ENCODE assay signal across 7 mouse cellular contexts in the genomic region with DNA sequence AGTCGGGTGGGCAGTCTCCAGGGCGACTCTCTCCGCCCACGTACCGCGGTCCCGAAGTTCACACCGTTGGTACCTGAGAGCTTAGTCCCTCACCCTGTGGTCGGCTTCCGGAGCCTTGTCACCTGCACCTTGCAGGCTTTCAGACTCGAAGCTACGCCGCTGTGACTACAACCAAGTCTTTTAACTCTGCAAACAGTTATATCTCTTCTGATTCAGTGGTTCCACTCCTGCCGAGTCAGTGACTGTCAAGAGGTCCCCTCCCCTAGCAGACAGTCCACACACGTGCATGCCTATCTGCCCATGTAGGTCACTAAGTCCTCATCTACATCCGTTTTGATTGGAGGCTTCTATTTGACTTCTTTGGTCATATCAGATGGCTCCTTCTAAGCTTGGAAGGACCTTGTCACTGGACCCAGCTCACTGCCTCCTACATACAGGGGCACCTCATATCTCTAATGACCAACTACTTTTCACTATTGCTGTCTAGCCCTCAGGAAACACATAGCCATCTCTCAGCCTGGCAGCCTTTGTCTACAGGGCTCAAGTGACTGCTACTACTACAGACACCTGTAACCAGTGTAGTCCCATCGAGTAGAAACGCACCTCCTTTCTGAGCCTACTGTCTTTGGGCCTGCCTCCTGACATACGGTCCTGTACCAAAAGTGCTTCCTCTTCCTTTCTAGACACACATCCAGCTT. TPM values are rescaled to one million over a fixed set of nuclear protein-coding genes. Genes with fewer than 3 reads are reported as not detected.
A peak's percentile ranks its signal among the peaks of the same experiment; 100 is the strongest.
DNase-seq lines count a peak whose midpoint lies in the region; ATAC-seq and TF ChIP-seq lines count a peak whose summit lies in the region.

No protein-coding gene starts in this region.

- WGBS in forebrain, embryonic 15.5 days, result 13% methylated on average over 19 of the region's 19 CpGs
- WGBS in liver, embryonic 15.5 days (ENCODE audit: insufficient replicate concordance), result 7% methylated on average over 19 of the region's 19 CpGs

- peak overlapping the region; percentile 63 for H3K9ac ChIP-seq in forebrain, embryonic 15.5 days (replicated peaks)
- peak overlapping the region; percentile 76 for H3K9ac ChIP-seq in liver, embryonic 15.5 days

- peaks cover 40% of the 10 kb centered on the region for H3K79me2 ChIP-seq in C2C12 (ENCODE audit: control insufficient read depth, insufficient read depth)

- peak overlapping the region; percentile 65 for H3K4me3 ChIP-seq in C2C12 (ENCODE audit: insufficient read depth, poor library complexity, severe bottlenecking)
- H3K4me3 ChIP-seq in forebrain, embryonic 15.5 days, result peak overlapping the region; percentile 63
- H3K4me3 ChIP-seq in liver, embryonic 15.5 days (replicated peaks), result peak overlapping the region; percentile 75

- peak overlapping the region; percentile 80 for H3ac ChIP-seq in C2C12 (ENCODE audit: control insufficient read depth, insufficient read length, low read depth)

- no peaks in the 10 kb centered on the region for H3K9me3 ChIP-seq in forebrain, embryonic 15.5 days
- H3K9me3 ChIP-seq in liver, embryonic 15.5 days (replicated peaks), result no peaks in the 10 kb centered on the region

- no peak for TF ChIP-seq CTCF in C2C12 (IDR thresholded peaks at IDR 0.05; ENCODE audit: control insufficient read depth, insufficient read depth, insufficient read length)

- no peaks in the 10 kb centered on the region for H3K27me3 ChIP-seq in C2C12 (ENCODE audit: control insufficient read depth, insufficient read depth, insufficient read length)
- H3K27me3 ChIP-seq in forebrain, embryonic 15.5 days, result no peaks in the 10 kb centered on the region
- no peaks in the 10 kb centered on the region; the same call in 1 of the 2 replicates for H3K27me3 ChIP-seq in liver, embryonic 15.5 days

- peak; percentile 44 for ATAC-seq in forebrain, embryonic 15.5 days (replicated peaks)
- ATAC-seq in liver, embryonic 15.5 days (ENCODE audit: insufficient read depth), result peak; percentile 23

- peak overlapping the region; percentile 91 for H3K27ac ChIP-seq in forebrain, embryonic 15.5 days (replicated peaks)
- peak overlapping the region; percentile 94 for H3K27ac ChIP-seq in liver, embryonic 15.5 days (replicated peaks)

- H3K4me2 ChIP-seq in forebrain, embryonic 15.5 days (replicated peaks), result peak overlapping the region; percentile 80
- peak overlapping the region; percentile 86 for H3K4me2 ChIP-seq in liver, embryonic 15.5 days

- peaks cover 14% of the 10 kb centered on the region for H3K36me3 ChIP-seq in C2C12 (ENCODE audit: control insufficient read depth, insufficient read depth)
- H3K36me3 ChIP-seq in forebrain, embryonic 15.5 days, result peaks cover 17% of the 10 kb centered on the region
- peaks cover 29% of the 10 kb centered on the region for H3K36me3 ChIP-seq in liver, embryonic 15.5 days (replicated peaks)

- intact Hi-C loops in left cerebral cortex, postnatal 10 days (cut with DNase I), result no loop called here

- peaks cover 31% of the 10 kb centered on the region for H3K79me3 ChIP-seq in C2C12 (ENCODE audit: low read depth)

- peak; percentile 49 for DNase-seq in 416B (ENCODE audit: low read depth)
- DNase-seq in thymus, postnatal 10 days (ENCODE audit: low spot score in 2 of 2), result no peak
- DNase-seq in frontal cortex, postnatal 25 days (ENCODE audit: low spot score in 2 of 2), result no peak
- DNase-seq in left cerebral cortex, postnatal 10 days (ENCODE audit: extremely low spot score in 1 of 2, low spot score in 2 of 2), result no peak

- peaks cover 29% of the 10 kb centered on the region for H3K4me1 ChIP-seq in forebrain, embryonic 15.5 days
- peaks cover 45% of the 10 kb centered on the region for H3K4me1 ChIP-seq in liver, embryonic 15.5 days (replicated peaks)

TF ChIP-seq in C2C12, 6 proteins besides CTCF, POLR2A, EP300 and RAD21:
- TF ChIP-seq MAX (IDR thresholded peaks at IDR 0.05) (no peak), MYOD1 (IDR thresholded peaks at IDR 0.05; ENCODE audit: control insufficient read depth, insufficient read length, low read depth) (no peak), FOSL1 (IDR thresholded peaks at IDR 0.05; ENCODE audit: insufficient read depth, low read length, poor library complexity, severe bottlenecking) (no peak), USF1 (IDR thresholded peaks at IDR 0.05; ENCODE audit: low read depth) (no peak), MYOG (IDR thresholded peaks at IDR 0.05; ENCODE audit: control insufficient read depth, extremely low read depth, insufficient read length) (no peak), CEBPB (IDR thresholded peaks at IDR 0.05; ENCODE audit: low read depth) (no peak)

RNA-seq across cellular contexts. Expression of a gene that starts 0.7 kb away (rescaled TPM):
- 0.11 TPM for polyA plus RNA-seq in C2C12 (2012; fragmentation: generic; extraction: Trizol)
- 0.89 and 1.3 TPM in 2 replicates for polyA plus RNA-seq in forebrain, embryonic 15.5 days (2015; fragmentation: Nextera tagmentation; extraction: Ambion mirVana)
- polyA plus RNA-seq in liver, embryonic 15.5 days (2015; fragmentation: Nextera tagmentation; extraction: Ambion mirVana), result 0.10 and 0.17 TPM in 2 replicates
- 1 to 10 TPM in 1 of 2 experiments, not detected in 1; 1.6 TPM for total RNA-seq in left cerebral cortex, postnatal 10 days (2021)

RNA-seq across cellular contexts. Expression of a gene that starts 0.8 kb away (rescaled TPM):
- polyA plus RNA-seq in C2C12 (2012; fragmentation: generic; extraction: Trizol), result 33.5 TPM
- 26.3 and 27.5 TPM in 2 replicates for polyA plus RNA-seq in forebrain, embryonic 15.5 days (2015; fragmentation: Nextera tagmentation; extraction: Ambion mirVana)
- polyA plus RNA-seq in liver, embryonic 15.5 days (2015; fragmentation: Nextera tagmentation; extraction: Ambion mirVana), result 10.4 and 11.1 TPM in 2 replicates
- total RNA-seq in left cerebral cortex, postnatal 10 days (2021), result 10 to 100 TPM; 59.8 to 68.6 TPM

RNA-seq across cellular contexts. Expression of a gene that starts 8.7 kb away (rescaled TPM):
- 0.59 TPM for polyA plus RNA-seq in C2C12 (2012; fragmentation: generic; extraction: Trizol)
- 3.1 and 3.4 TPM in 2 replicates for polyA plus RNA-seq in forebrain, embryonic 15.5 days (2015; fragmentation: Nextera tagmentation; extraction: Ambion mirVana)
- 0.36 and 0.68 TPM in 2 replicates for polyA plus RNA-seq in liver, embryonic 15.5 days (2015; fragmentation: Nextera tagmentation; extraction: Ambion mirVana)
- total RNA-seq in left cerebral cortex, postnatal 10 days (2021), result 1 to 10 TPM; 8.6 to 8.9 TPM

RNA-seq across cellular contexts. Expression of a gene that starts 12.7 kb away (rescaled TPM):
- 1.7 TPM for polyA plus RNA-seq in C2C12 (2012; fragmentation: generic; extraction: Trizol)
- not detected in 2 replicates for polyA plus RNA-seq in forebrain, embryonic 15.5 days (2015; fragmentation: Nextera tagmentation; extraction: Ambion mirVana)
- 0.22 and 0.32 TPM in 2 replicates for polyA plus RNA-seq in liver, embryonic 15.5 days (2015; fragmentation: Nextera tagmentation; extraction: Ambion mirVana)
- not detected for total RNA-seq in left cerebral cortex, postnatal 10 days (2021)

RNA-seq across cellular contexts. Expression of a gene that starts 13.5 kb away (rescaled TPM):
- 44.1 TPM for polyA plus RNA-seq in C2C12 (2012; fragmentation: generic; extraction: Trizol)
- polyA plus RNA-seq in forebrain, embryonic 15.5 days (2015; fragmentation: Nextera tagmentation; extraction: Ambion mirVana), result 73.5 and 74.7 TPM in 2 replicates
- polyA plus RNA-seq in liver, embryonic 15.5 days (2015; fragmentation: Nextera tagmentation; extraction: Ambion mirVana), result 17.8 and 21.8 TPM in 2 replicates
- total RNA-seq in left cerebral cortex, postnatal 10 days (2021), result 10 to 100 TPM; 32.3 to 33.3 TPM
